Comparison of ENCODE assay signal across 9 mouse cellular contexts in genomic region chr7:105641936-105642335, GRCm38 (mm10). TPM values are rescaled to one million over a fixed set of nuclear protein-coding genes. Genes with fewer than 3 reads are reported as not detected.
DNase-seq lines count a peak whose midpoint lies in the region; ATAC-seq and TF ChIP-seq lines count a peak whose summit lies in the region.
"Had no signal": no experiment of that assay in that cellular context is flagged by ENCODE, and none has a peak within 500 bp of the region (broad histone marks: within the 10 kb centered on the region; RNA-seq: fewer than 3 reads in every experiment).

No protein-coding gene starts in this region.

- DNase-seq in heart, postnatal 4 days: no peak
- DNase-seq in MEL (ENCODE audit: low read depth, low spot score): no peak
- no peak for DNase-seq in left cerebral cortex, postnatal 25 days (ENCODE audit: low spot score in 2 of 2)
- DNase-seq in urinary bladder, postnatal 14 days (ENCODE audit: low spot score): no peak
- DNase-seq in ovary, postnatal 10 days (ENCODE audit: low spot score): no peak
- DNase-seq: cerebellum, postnatal 10 days had no signal

- TF ChIP-seq EP300 in MEL (IDR thresholded peaks at IDR 0.05; ENCODE audit: low read depth in 1 of 2, low read length in 2 of 2): no peak

- H3K27me3 ChIP-seq in heart, embryonic 14.5 days (ENCODE audit: control insufficient read depth, insufficient read depth, low read length): no peaks in the 10 kb centered on the region
- no peaks in the 10 kb centered on the region for H3K27me3 ChIP-seq in MEL (ENCODE audit: control insufficient read depth in 1 of 2, insufficient read depth in 2 of 2, low read length in 2 of 2)
- H3K27me3 ChIP-seq in hindbrain, embryonic 15.5 days: no peaks in the 10 kb centered on the region

- no peak for TF ChIP-seq POLR2A in MEL (IDR thresholded peaks at IDR 0.05; ENCODE audit: control insufficient read depth in 1 of 2, insufficient read depth in 1 of 2, low read depth in 1 of 2, low read length in 2 of 2, poor library complexity in 1 of 2)

- intact Hi-C loops in left cerebral cortex, postnatal 25 days (cut with DNase I): loop anchor here (10.0 kb wide), 1 partner anchor 93 kb away; the partner anchor contains the start of genes Ilk and Rrp8

- peaks cover 27% of the 10 kb centered on the region for H3K79me2 ChIP-seq in MEL (ENCODE audit: control insufficient read depth, insufficient read depth, low read length, poor library complexity)

- H3K4me2 ChIP-seq in heart, embryonic 14.5 days (ENCODE audit: low read length): peak overlapping the region; percentile 86
- H3K4me2 ChIP-seq in hindbrain, embryonic 15.5 days: peak overlapping the region; percentile 90

- TF ChIP-seq CTCF in MEL (IDR thresholded peaks at IDR 0.05 in 2 of 3, conservative IDR thresholded peaks at IDR 0.05 in 1 of 3; ENCODE audit: control insufficient read depth in 1 of 3, insufficient read depth in 1 of 3, low read depth in 2 of 3, low read length in 3 of 3, poor library complexity in 1 of 3, severe bottlenecking in 1 of 3): no peak

- peaks cover 6 to 30% of the 10 kb centered on the region in 2 experiments for H3K4me1 ChIP-seq in heart, embryonic 14.5 days (ENCODE audit: control insufficient read depth in 2 of 2, insufficient read depth in 2 of 2, low read length in 2 of 2)
- peaks cover 2 to 17% of the 10 kb centered on the region in 2 experiments; a peak in 2 of 4 replicates for H3K4me1 ChIP-seq in MEL (ENCODE audit: control insufficient read depth in 1 of 2, insufficient read depth in 2 of 2, low read length in 2 of 2)
- H3K4me1 ChIP-seq in hindbrain, embryonic 15.5 days (replicated peaks): peaks cover 30% of the 10 kb centered on the region

- 62% methylated on average over 3 of the region's 3 CpGs for WGBS in heart, embryonic 14.5 days
- 79% methylated on average over 3 of the region's 3 CpGs for WGBS in hindbrain, embryonic 15.5 days

- ATAC-seq in heart, embryonic 14.5 days (ENCODE audit: insufficient number of reproducible peaks, insufficient read depth, low FRiP score, low read depth): no peak
- ATAC-seq in hindbrain, embryonic 15.5 days (ENCODE audit: low FRiP score, low read depth): no peak
- peak; percentile 15 for ATAC-seq in megakaryocyte progenitor cell, adult 5-6 weeks (replicated peaks; ENCODE audit: poor library complexity)

- H3K4me3 ChIP-seq in heart, embryonic 14.5 days (ENCODE audit: control insufficient read depth in 1 of 2, insufficient read depth in 1 of 2, low read depth in 1 of 2, low read length in 2 of 2): no peak overlapping the region
- no peak overlapping the region for H3K4me3 ChIP-seq in MEL (ENCODE audit: control insufficient read depth in 1 of 2, insufficient read depth in 1 of 2, low read depth in 2 of 2, low read length in 2 of 2)
- no peak overlapping the region for H3K4me3 ChIP-seq in hindbrain, embryonic 15.5 days

- H3K36me3 ChIP-seq in heart, embryonic 14.5 days (ENCODE audit: control insufficient read depth, insufficient read depth, low read length): peaks cover 34% of the 10 kb centered on the region
- H3K36me3 ChIP-seq in MEL (ENCODE audit: control insufficient read depth in 1 of 2, insufficient read depth in 2 of 2, low read length in 2 of 2): peaks cover 0 to 19% of the 10 kb centered on the region in 2 experiments; a peak in 2 of 4 replicates
- H3K36me3 ChIP-seq in hindbrain, embryonic 15.5 days: peaks cover 16% of the 10 kb centered on the region

- TF ChIP-seq RAD21 in MEL (IDR thresholded peaks at IDR 0.05; ENCODE audit: low read depth, low read length): no peak

- H3K9ac ChIP-seq in heart, embryonic 14.5 days (ENCODE audit: low read length): no peak overlapping the region; the same call in 1 of the 2 replicates
- H3K9ac ChIP-seq in MEL (ENCODE audit: control insufficient read depth, low read depth, low read length, poor library complexity, severe bottlenecking): peak overlapping the region; percentile 90; the same call in 1 of the 2 replicates
- no peak overlapping the region for H3K9ac ChIP-seq in hindbrain, embryonic 15.5 days

- H3K27ac ChIP-seq in heart, embryonic 14.5 days (replicated peaks in 1 of 2; ENCODE audit: control insufficient read depth in 1 of 2, insufficient read depth in 1 of 2, low read depth in 2 of 2, low read length in 2 of 2): peak overlapping the region; percentile 53 to 91; a peak in 2 of 4 replicates
- H3K27ac ChIP-seq in MEL (ENCODE audit: control insufficient read depth, low read depth, low read length): no peak overlapping the region
- no peak overlapping the region for H3K27ac ChIP-seq in hindbrain, embryonic 15.5 days (replicated peaks)

- no peaks in the 10 kb centered on the region for H3K9me3 ChIP-seq in heart, embryonic 14.5 days (ENCODE audit: control insufficient read depth, low read length)
- H3K9me3 ChIP-seq in MEL (replicated peaks; ENCODE audit: insufficient read depth, low read length): no peaks in the 10 kb centered on the region
- no peaks in the 10 kb centered on the region for H3K9me3 ChIP-seq in hindbrain, embryonic 15.5 days

TF ChIP-seq in MEL, 35 proteins besides CTCF, POLR2A, EP300 and RAD21 (continues in another document):
- no peak for TF ChIP-seq ELF1 (IDR thresholded peaks at IDR 0.05; ENCODE audit: low read depth, low read length)
- no peak for TF ChIP-seq RCOR1 (IDR thresholded peaks at IDR 0.05; ENCODE audit: low read depth, low read length)
- TF ChIP-seq MAX (IDR thresholded peaks at IDR 0.05; ENCODE audit: low read length): no peak
- TF ChIP-seq ZC3H11A (IDR thresholded peaks at IDR 0.05; ENCODE audit: low read depth, low read length): no peak
- TF ChIP-seq TAL1 (IDR thresholded peaks at IDR 0.05; ENCODE audit: low read length): no peak
- TF ChIP-seq TBP (IDR thresholded peaks at IDR 0.05; ENCODE audit: low read depth, low read length): no peak
- TF ChIP-seq ETS1 (IDR thresholded peaks at IDR 0.05; ENCODE audit: low read depth, low read length): no peak
- TF ChIP-seq KAT2A (conservative IDR thresholded peaks at IDR 0.05; ENCODE audit: low read depth, low read length): no peak
- no peak for TF ChIP-seq TCF12 (IDR thresholded peaks at IDR 0.05; ENCODE audit: low read depth, low read length)

RNA-seq across cellular contexts. Expression of gene Gm45799, which starts 1.6 kb away (rescaled TPM):
- polyA plus RNA-seq in heart, embryonic 14.5 days (2014; fragmentation: Nextera tagmentation; extraction: Ambion mirVana): 44.9 and 50.4 TPM in 2 replicates
- 1 to 10 TPM; 1.6 to 1.9 TPM for total RNA-seq in heart, postnatal 4 days (2021)
- total RNA-seq in MEL (2012; rRNA removed): 59.1 and 67.2 TPM in 2 replicates
- 100 to 1,000 TPM in 1 of 2 experiments, not detected in 1; 109 TPM for polyA plus RNA-seq in MEL (2012; ENCODE audit: insufficient read depth in 1 of 2, insufficient read length in 2 of 2, low read depth in 1 of 2, low replicate concordance in 2 of 2, missing spikeins in 1 of 2)
- 18.2 and 18.7 TPM in 2 replicates for polyA plus RNA-seq in hindbrain, embryonic 15.5 days (2015; fragmentation: Nextera tagmentation; extraction: Ambion mirVana)
- 1.5 and 2.0 TPM in 2 replicates for total RNA-seq in megakaryocyte progenitor cell, adult 5-6 weeks (2015)
- total RNA-seq in megakaryocyte progenitor cell, adult 5-6 weeks (2017): 1.5 and 4.1 TPM in 2 replicates
- 10 to 100 TPM in 1 of 2 experiments, 1 to 10 TPM in 1; 9.9 to 18.2 TPM for total RNA-seq in left cerebral cortex, postnatal 25 days (2021)

RNA-seq across cellular contexts. Expression of gene Arfip2, which starts 1.7 kb away (rescaled TPM):
- polyA plus RNA-seq in heart, embryonic 14.5 days (2014; fragmentation: Nextera tagmentation; extraction: Ambion mirVana): 49.5 and 51.2 TPM in 2 replicates
- 10 to 100 TPM; 32.6 to 32.9 TPM for total RNA-seq in heart, postnatal 4 days (2021)
- 75.6 and 78.4 TPM in 2 replicates for total RNA-seq in MEL (2012; rRNA removed)
- polyA plus RNA-seq in MEL (2012; ENCODE audit: insufficient read depth in 1 of 2, insufficient read length in 2 of 2, low read depth in 1 of 2, low replicate concordance in 2 of 2, missing spikeins in 1 of 2): 100 to 1,000 TPM in 1 of 2 experiments, not detected in 1; 108 TPM
- polyA plus RNA-seq in hindbrain, embryonic 15.5 days (2015; fragmentation: Nextera tagmentation; extraction: Ambion mirVana): 81.8 and 92.0 TPM in 2 replicates
- total RNA-seq in megakaryocyte progenitor cell, adult 5-6 weeks (2015): 16.0 and 18.5 TPM in 2 replicates
- total RNA-seq in megakaryocyte progenitor cell, adult 5-6 weeks (2017): 57.5 and 59.8 TPM in 2 replicates
- 100 to 1,000 TPM; 102 to 106 TPM for total RNA-seq in left cerebral cortex, postnatal 25 days (2021)

RNA-seq across cellular contexts. Expression of gene Timm10b, which starts 2.1 kb away (rescaled TPM):
- 169 and 182 TPM in 2 replicates for polyA plus RNA-seq in heart, embryonic 14.5 days (2014; fragmentation: Nextera tagmentation; extraction: Ambion mirVana)
- 100 to 1,000 TPM in 1 of 2 experiments, 10 to 100 TPM in 1; 97.6 to 101 TPM for total RNA-seq in heart, postnatal 4 days (2021)
- total RNA-seq in MEL (2012; rRNA removed): 103 and 107 TPM in 2 replicates
- 100 to 1,000 TPM in 1 of 2 experiments, not detected in 1; 135 TPM for polyA plus RNA-seq in MEL (2012; ENCODE audit: insufficient read depth in 1 of 2, insufficient read length in 2 of 2, low read depth in 1 of 2, low replicate concordance in 2 of 2, missing spikeins in 1 of 2)
- 145 and 150 TPM in 2 replicates for polyA plus RNA-seq in hindbrain, embryonic 15.5 days (2015; fragmentation: Nextera tagmentation; extraction: Ambion mirVana)
- total RNA-seq in megakaryocyte progenitor cell, adult 5-6 weeks (2015): 64.6 and 65.0 TPM in 2 replicates
- 64.7 and 82.0 TPM in 2 replicates for total RNA-seq in megakaryocyte progenitor cell, adult 5-6 weeks (2017)
- 10 to 100 TPM; 62.8 to 69.2 TPM for total RNA-seq in left cerebral cortex, postnatal 25 days (2021)

RNA-seq across cellular contexts. Expression of gene Trim3, which starts 8.6 kb away (rescaled TPM):
- polyA plus RNA-seq in heart, embryonic 14.5 days (2014; fragmentation: Nextera tagmentation; extraction: Ambion mirVana): 22.4 and 26.3 TPM in 2 replicates
- 10 to 100 TPM; 33.5 to 34.7 TPM for total RNA-seq in heart, postnatal 4 days (2021)
- 7.0 and 7.5 TPM in 2 replicates for total RNA-seq in MEL (2012; rRNA removed)
- polyA plus RNA-seq in MEL (2012; ENCODE audit: insufficient read depth in 1 of 2, insufficient read length in 2 of 2, low read depth in 1 of 2, low replicate concordance in 2 of 2, missing spikeins in 1 of 2): 10 to 100 TPM in 1 of 2 experiments, not detected in 1; 15.4 TPM
- polyA plus RNA-seq in hindbrain, embryonic 15.5 days (2015; fragmentation: Nextera tagmentation; extraction: Ambion mirVana): 106 and 112 TPM in 2 replicates
- 2.8 and 3.3 TPM in 2 replicates for total RNA-seq in megakaryocyte progenitor cell, adult 5-6 weeks (2015)
- 1.8 and 3.2 TPM in 2 replicates for total RNA-seq in megakaryocyte progenitor cell, adult 5-6 weeks (2017)
- total RNA-seq in left cerebral cortex, postnatal 25 days (2021): 100 to 1,000 TPM; 149 to 152 TPM

RNA-seq across cellular contexts. Expression of gene Dnhd1, which starts 8.7 kb away (rescaled TPM):
- polyA plus RNA-seq in heart, embryonic 14.5 days (2014; fragmentation: Nextera tagmentation; extraction: Ambion mirVana): 0.51 and 0.70 TPM in 2 replicates
- total RNA-seq in heart, postnatal 4 days (2021): 1 to 10 TPM in 1 of 2 experiments, under 1 TPM in 1; 0.79 to 1.5 TPM
- 1.5 and 1.7 TPM in 2 replicates for total RNA-seq in MEL (2012; rRNA removed)
- 1 to 10 TPM in 1 of 2 experiments, not detected in 1; 2.6 TPM for polyA plus RNA-seq in MEL (2012; ENCODE audit: insufficient read depth in 1 of 2, insufficient read length in 2 of 2, low read depth in 1 of 2, low replicate concordance in 2 of 2, missing spikeins in 1 of 2)
- polyA plus RNA-seq in hindbrain, embryonic 15.5 days (2015; fragmentation: Nextera tagmentation; extraction: Ambion mirVana): 1.1 and 1.3 TPM in 2 replicates
- 1.0 and 1.6 TPM in 2 replicates for total RNA-seq in megakaryocyte progenitor cell, adult 5-6 weeks (2015)
- 0.17 and 0.27 TPM in 2 replicates for total RNA-seq in megakaryocyte progenitor cell, adult 5-6 weeks (2017)
- 1 to 10 TPM; 4.6 to 5.6 TPM for total RNA-seq in left cerebral cortex, postnatal 25 days (2021)

Comparison
In these comparisons a context has a peak if more than half of its experiments do, and no peak if none do; other contexts are left out.
1. H3K27ac ChIP-seq: peak in heart, embryonic 14.5 days (2 of 2); none in MEL (single experiment) and hindbrain, embryonic 15.5 days (single experiment).